Mouse (Mus musculus): ENCODE measurements around the gene Pax6. TPM values are rescaled to one million over a fixed set of nuclear protein-coding genes. Genes with fewer than 3 reads are reported as not detected.

Pax6 gene
- polyA plus RNA-seq, 1 experiment from 2014 or later: 13.0 TPM

DNA sequence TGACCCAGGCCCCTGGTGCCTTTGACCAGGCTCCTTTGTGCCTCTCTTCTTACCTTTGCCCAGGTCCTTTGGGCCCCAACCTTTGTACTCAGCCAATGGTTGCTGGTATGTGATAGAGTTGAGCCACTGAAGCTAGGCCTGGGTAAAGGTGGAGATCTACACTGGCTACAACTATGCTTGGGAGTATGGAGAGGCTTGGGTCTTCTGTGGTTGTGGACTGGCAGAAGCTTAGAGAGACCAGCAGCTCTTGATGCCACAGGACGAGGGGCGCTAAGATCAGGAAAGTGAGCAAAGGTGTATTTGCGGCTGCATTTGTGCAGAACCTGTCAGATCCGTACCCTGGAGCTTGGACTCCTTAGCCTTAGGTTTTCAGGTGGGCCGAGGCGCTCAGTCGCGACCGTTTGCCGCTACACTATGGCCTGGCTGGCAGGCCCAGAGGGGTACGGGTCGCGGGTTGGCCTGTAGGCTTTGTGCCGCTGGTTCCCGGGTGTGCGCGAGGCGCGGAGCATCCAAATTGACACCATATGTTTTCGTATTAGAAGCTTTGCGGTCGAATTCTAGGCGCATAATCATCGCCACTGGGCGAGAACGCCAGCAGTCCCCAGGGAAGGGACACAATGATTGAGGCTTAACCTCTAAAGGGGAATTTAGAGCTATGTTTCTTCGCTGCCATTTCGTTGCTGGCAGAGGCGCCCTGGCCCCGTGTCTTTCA lies 12.5 kb downstream of the Pax6 start:
- H3K27me3 ChIP-seq (replicated peaks; ENCODE audit: low read depth, poor library complexity, severe bottlenecking): peaks cover 100% of the 10 kb centered on the region
- 2% methylated on average over 30 of the region's 30 CpGs for WGBS
- no peaks in the 10 kb centered on the region for H3K36me3 ChIP-seq (replicated peaks)
- peak; percentile 68 for DNase-seq (ENCODE audit: low spot score)
- H3K4me1 ChIP-seq: peaks cover 43% of the 10 kb centered on the region
- peak overlapping the region; percentile 59; the same call in 1 of the 2 replicates for H3K27ac ChIP-seq (replicated peaks)
- H3K9me3 ChIP-seq: no peaks in the 10 kb centered on the region
- peak overlapping the region; percentile 49 for H3K4me3 ChIP-seq

DNA sequence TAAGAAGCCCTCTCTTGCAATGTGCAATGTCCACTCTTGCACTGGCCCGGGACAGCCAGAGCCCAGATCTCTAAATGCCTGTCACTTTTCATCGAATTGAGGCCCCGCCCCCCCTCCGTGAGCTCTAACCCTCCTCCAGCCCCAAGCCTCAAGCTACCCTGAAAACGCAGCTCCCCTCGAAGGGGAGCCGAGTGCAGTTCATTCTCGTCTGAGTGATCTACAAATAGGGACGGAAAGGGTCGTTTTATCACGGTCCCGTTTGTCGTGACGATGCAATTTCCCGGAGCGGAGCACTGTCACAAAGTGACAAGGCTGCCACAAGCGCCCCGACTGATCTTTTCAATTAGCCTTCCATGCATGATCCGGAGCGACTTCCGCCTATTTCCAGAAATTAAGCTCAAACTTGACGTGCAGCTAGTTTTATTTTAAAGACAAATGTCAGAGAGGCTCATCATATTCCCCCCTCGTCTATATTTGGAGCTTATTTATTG lies 13.4 kb downstream of the Pax6 start:
- Histone ChIP-seq H3K4me3 (peak overlapping the region; percentile 49), H3K36me3 (replicated peaks) (no peaks in the 10 kb centered on the region), H3K27me3 (replicated peaks; ENCODE audit: low read depth, poor library complexity, severe bottlenecking) (peaks cover 100% of the 10 kb centered on the region), H3K27ac (replicated peaks) (no peak overlapping the region), H3K9me3 (no peaks in the 10 kb centered on the region), H3K4me1 (peaks cover 41% of the 10 kb centered on the region)
- under 1% methylated on average over 23 of the region's 23 CpGs for WGBS
- DNase-seq (ENCODE audit: low spot score): peak; percentile 61

DNA sequence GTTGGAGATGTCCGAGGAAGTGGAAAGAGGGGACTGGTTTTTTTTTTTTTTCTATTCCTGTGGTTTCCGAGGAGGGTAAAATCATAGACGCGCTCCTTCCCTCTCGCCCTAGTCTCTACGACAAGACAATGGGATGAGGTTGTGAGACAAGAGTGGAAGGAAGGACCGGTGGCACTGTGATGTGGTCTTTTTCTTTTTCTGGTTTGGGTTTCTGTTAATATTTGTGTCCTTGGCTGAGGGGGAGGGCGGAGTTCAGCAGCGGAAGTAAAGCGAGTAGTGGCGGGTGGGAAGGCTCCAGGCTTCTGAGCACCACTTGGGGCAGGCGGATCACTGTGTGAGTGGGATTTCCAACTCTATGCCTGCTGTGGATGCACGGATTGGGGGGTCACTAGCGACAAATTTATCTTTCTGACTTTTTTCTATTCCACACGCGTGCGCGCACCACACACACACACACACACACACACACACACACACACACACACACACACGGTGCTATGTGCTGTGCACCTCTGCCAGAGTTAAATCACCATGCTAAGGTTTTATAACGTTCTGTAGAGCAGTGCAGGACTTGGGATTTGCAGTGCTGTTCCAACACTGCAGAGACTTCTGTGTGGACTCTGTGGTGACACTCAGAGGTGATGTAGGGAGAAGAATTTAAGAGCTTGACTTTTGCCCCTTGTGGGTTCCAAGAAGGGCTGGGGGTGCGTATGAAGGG lies 14.1 kb downstream of the Pax6 start:
- Histone ChIP-seq H3K4me1 (peaks cover 48% of the 10 kb centered on the region), H3K9me3 (no peaks in the 10 kb centered on the region), H3K27ac (replicated peaks) (no peak overlapping the region), H3K27me3 (replicated peaks; ENCODE audit: low read depth, poor library complexity, severe bottlenecking) (peaks cover 100% of the 10 kb centered on the region), H3K4me3 (peak overlapping the region; percentile 49), H3K36me3 (replicated peaks) (no peaks in the 10 kb centered on the region)
- DNase-seq (ENCODE audit: low spot score): peak; percentile 51
- 3% methylated on average over 21 of the region's 21 CpGs for WGBS

DNA sequence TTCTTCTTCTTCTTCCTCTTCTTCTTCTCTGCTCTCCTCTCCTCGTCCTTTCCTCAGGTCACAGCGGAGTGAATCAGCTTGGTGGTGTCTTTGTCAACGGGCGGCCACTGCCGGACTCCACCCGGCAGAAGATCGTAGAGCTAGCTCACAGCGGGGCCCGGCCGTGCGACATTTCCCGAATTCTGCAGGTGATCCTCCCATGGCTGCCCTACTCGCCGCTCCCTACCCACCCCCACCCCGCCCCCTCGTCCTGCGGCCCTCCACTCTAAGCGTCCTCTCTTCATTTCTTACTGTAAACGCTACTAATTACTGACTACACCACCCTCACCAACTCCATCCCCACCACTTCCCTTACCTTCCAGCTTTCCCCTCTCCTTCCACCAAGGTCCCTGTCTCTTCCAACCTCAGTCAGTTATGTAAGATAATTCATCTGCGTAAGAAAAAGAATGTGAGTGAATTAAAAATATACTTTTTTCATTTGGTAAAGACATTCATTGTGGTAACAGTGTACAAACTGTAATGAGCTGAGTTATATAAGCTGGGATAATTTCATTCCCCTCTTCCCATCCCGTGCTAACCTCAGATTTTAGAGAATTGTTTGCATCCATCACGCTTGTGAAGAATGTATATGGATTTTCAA lies 15.2 kb downstream of the Pax6 start:
- peaks cover 100% of the 10 kb centered on the region for H3K27me3 ChIP-seq (replicated peaks; ENCODE audit: low read depth, poor library complexity, severe bottlenecking)
- H3K4me3 ChIP-seq: peak overlapping the region; percentile 18; the same call in 1 of the 2 replicates
- peak; percentile 32 for DNase-seq (ENCODE audit: low spot score)

DNA sequence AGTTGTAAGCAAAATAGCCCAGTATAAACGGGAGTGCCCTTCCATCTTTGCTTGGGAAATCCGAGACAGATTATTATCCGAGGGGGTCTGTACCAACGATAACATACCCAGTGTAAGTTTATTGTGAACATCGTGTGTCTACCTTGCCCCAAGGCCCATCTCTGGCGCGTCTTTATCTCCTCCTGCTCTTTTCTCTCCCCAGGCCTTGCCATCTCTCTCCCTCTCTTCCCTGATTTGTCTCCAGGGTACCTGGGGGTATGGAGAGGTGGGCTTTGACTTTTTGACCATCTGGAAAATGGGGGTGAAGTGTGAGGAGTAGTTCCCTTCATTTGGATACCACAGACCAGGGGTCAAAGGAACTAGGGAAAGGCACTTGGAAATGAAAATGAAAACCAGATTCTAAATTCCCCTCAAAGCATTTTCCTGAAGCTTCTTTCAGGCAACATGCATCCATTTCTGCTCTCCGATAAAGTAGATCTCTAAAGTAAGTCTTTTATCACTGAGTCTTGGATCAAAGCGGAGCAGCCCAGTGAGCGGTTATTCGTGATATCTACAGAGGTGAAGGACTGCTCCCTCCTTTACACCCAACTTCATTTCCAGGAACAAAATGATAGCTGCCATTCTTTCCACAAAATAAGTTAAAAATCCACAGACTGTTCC lies 16.4 kb downstream of the Pax6 start:
- DNase-seq (ENCODE audit: low spot score): peak; percentile 30
- Histone ChIP-seq H3K9me3 (no peaks in the 10 kb centered on the region), H3K27me3 (replicated peaks; ENCODE audit: low read depth, poor library complexity, severe bottlenecking) (peaks cover 100% of the 10 kb centered on the region), H3K4me1 (peaks cover 67% of the 10 kb centered on the region), H3K4me3 (no peak overlapping the region), H3K27ac (replicated peaks) (no peak overlapping the region), H3K36me3 (replicated peaks) (no peaks in the 10 kb centered on the region)
- WGBS: 17% methylated on average over 11 of the region's 11 CpGs

More for the DNA sequence above, 15.2 kb downstream of the Pax6 start:
- Histone ChIP-seq H3K36me3 (replicated peaks) (no peaks in the 10 kb centered on the region), H3K4me1 (peaks cover 58% of the 10 kb centered on the region), H3K9me3 (no peaks in the 10 kb centered on the region), H3K27ac (replicated peaks) (no peak overlapping the region)
- WGBS: 3% methylated on average over 22 of the region's 22 CpGs

DNA sequence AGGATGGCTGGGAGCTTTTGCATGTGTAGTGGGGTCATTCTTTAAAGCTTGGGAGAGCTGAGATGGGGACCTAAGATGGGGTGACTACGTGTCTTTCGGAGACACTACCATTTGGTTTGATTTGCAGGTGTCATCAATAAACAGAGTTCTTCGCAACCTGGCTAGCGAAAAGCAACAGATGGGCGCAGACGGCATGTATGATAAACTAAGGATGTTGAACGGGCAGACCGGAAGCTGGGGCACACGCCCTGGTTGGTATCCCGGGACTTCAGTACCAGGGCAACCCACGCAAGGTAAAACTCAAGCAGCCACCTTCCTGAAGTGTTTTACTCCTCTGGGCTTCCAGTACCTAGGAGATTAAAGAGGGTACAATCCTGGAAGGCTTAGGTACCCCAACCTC lies 17.0 kb downstream of the Pax6 start:
- H3K4me3 ChIP-seq: no peak overlapping the region
- 26% methylated on average over 11 of the region's 11 CpGs for WGBS
- no peaks in the 10 kb centered on the region for H3K36me3 ChIP-seq (replicated peaks)
- H3K4me1 ChIP-seq: peaks cover 66% of the 10 kb centered on the region
- no peaks in the 10 kb centered on the region for H3K9me3 ChIP-seq
- peaks cover 100% of the 10 kb centered on the region for H3K27me3 ChIP-seq (replicated peaks; ENCODE audit: low read depth, poor library complexity, severe bottlenecking)
- H3K27ac ChIP-seq (replicated peaks): no peak overlapping the region
- peak; percentile 19 for DNase-seq (ENCODE audit: low spot score)

DNA sequence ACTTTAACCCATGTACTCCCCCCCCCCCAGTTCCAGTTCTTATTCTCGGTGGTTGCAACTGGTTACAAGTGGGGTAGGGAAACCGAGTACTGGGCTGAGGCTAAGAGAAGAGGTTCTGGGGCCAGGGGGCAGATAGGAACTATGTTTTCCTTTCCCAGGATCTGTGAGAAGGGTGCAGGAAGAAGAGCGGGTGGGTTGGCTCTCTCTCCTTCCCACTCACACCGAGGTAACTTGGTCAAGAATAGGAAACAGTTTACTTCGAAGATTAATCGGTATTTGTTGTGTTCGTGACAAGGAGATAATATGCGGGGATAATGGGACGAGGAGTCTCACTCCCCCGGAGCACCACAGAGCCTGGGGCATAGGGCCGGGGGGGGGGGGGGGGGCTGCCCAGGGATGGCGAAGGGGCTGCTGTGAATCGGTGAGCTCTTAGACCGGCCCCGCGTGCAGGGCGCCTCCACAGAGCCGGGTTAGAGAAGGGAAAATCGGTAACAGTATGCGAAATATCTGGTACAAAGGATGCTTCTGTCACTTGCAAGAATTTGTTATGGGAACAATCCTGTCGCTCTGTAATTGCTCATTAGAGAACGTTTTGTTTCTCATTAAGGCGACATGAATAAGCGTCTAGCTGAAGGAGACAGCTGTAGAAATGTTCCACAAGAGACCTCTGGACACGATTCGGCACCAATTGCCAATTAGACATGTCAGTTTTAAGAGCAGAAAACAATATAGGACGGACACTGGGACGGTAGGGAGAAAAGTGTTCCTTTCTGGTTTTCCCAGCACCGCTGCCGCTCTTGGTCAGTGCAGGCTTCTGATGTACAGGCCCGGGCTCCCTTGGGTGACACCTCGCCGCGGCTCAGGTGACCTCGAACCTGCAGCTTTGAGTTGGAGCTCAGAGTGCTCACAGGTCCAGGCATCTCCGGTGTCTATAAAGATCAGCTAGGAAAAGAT lies 17.9 kb downstream of the Pax6 start:
- Histone ChIP-seq H3K4me1 (peaks cover 63% of the 10 kb centered on the region), H3K4me3 (no peak overlapping the region), H3K27me3 (replicated peaks; ENCODE audit: low read depth, poor library complexity, severe bottlenecking) (peaks cover 100% of the 10 kb centered on the region), H3K9me3 (no peaks in the 10 kb centered on the region), H3K27ac (replicated peaks) (no peak overlapping the region), H3K36me3 (replicated peaks) (no peaks in the 10 kb centered on the region)
- 3% methylated on average over 36 of the region's 36 CpGs for WGBS
- peak; percentile 35 for DNase-seq (ENCODE audit: low spot score)

DNA sequence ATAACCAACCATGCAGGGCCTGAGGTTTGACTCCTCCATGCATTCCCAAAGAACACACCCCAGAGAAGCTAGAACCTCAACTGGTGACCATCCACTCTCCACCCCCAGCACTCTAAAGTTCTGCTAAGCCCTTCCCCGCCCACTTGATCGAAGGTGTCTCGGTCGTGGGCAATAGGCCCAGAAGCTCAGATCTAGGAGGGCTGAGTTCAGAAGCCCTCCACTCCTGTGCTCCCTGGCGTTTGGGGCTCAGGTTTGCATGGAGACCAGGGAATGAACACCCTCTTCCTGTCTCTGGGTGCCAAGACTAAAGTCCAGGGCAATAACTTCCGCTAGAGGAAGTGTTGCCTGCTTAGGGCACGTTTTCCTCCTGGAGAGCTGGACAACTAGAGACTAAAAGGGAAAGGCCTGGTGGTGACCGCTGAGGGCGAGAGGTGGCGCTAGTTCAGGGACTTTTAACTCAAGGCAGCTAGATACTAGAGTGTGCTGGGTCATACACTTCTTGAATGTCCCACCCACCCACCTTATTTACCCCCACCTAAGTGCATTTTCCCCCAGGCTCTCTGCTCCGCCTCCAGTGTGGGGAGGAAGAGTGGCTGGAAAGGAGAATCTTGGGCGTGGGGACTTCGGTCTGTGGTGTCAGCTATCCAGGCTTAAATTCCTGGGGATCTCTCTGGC lies 18.8 kb downstream of the Pax6 start:
- H3K36me3 ChIP-seq (replicated peaks): peaks cover 2% of the 10 kb centered on the region
- H3K4me3 ChIP-seq: peak overlapping the region; percentile 42
- peak; percentile 70 for DNase-seq (ENCODE audit: low spot score)
- peaks cover 100% of the 10 kb centered on the region for H3K27me3 ChIP-seq (replicated peaks; ENCODE audit: low read depth, poor library complexity, severe bottlenecking)
- H3K4me1 ChIP-seq: peaks cover 55% of the 10 kb centered on the region
- H3K27ac ChIP-seq (replicated peaks): 0 out of 2 replicates have a peak overlapping the region, but pooled peaks have one; percentile 26
- WGBS: 3% methylated on average over 13 of the region's 13 CpGs
- H3K9me3 ChIP-seq: no peaks in the 10 kb centered on the region

DNA sequence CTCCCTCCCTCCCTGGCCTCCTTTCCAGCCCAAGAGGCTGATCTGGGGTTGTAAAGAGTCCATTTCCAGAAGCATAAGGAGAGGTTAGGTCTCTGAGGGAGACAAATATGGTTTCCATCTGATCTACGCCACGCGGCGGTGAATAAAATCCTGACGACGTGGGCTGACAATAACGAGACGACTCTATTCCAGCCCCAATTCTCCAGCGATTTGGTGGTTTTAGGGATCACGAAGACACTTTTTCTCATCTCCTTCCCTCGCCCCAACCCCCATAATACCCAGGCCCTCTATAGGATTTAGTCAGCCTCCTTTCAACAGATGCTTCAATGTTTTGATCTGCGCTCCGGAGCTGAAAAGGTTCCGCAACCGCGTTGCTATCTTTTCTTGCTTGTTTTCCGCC lies 19.3 kb downstream of the Pax6 start:
- Histone ChIP-seq H3K4me3 (peak overlapping the region; percentile 42), H3K36me3 (replicated peaks) (peaks cover 7% of the 10 kb centered on the region), H3K27me3 (replicated peaks; ENCODE audit: low read depth, poor library complexity, severe bottlenecking) (peaks cover 100% of the 10 kb centered on the region), H3K9me3 (no peaks in the 10 kb centered on the region), H3K27ac (replicated peaks) (0 out of 2 replicates have a peak overlapping the region, but pooled peaks have one; percentile 26), H3K4me1 (peaks cover 49% of the 10 kb centered on the region)
- WGBS: under 1% methylated on average over 17 of the region's 17 CpGs
- no peak for DNase-seq (ENCODE audit: low spot score)

DNA sequence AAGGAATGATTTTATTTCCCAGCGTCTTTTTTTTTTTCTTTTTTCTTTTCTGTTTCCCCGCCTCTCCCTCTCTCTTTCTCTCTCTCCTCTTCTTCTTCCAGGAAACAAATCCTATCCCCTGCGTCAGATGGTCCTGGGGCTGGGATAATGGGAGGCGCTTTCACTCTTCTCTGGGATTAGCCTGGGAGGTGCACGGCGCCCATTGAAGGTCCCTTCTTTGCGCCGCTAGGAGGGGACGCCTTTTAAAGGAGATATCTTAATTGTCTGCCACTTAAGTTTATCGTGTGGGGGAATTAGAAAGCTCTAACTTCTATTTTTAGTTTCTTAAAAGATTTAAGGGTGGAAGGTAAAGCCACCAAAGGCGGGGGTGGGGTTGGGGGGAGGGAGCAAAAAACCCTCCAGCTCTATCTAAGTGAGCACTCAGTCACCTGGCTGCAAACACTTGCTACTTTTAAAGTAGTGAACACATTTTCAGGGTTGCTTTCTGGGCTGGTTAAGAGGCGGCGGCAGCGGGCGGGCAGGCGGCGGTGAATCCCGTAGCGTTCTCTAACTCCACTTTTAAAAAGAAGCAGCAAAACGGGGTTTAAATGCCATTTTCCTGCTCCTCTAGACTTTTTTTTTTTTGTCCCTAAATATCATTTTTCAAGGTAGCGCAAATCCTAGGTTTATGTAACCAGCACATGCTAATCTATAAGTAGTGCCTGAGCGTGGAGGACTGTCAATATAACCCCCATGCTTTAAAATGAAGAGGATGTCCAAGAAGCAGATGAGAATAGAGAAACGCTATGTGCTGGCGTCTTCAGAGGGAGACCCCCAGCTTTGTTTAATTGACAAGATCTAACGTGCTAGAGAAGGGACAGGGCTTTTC lies 20.0 kb downstream of the Pax6 start:
- Histone ChIP-seq H3K9me3 (no peaks in the 10 kb centered on the region), H3K4me3 (peak overlapping the region; percentile 42; the same call in 1 of the 2 replicates), H3K27me3 (replicated peaks; ENCODE audit: low read depth, poor library complexity, severe bottlenecking) (peaks cover 100% of the 10 kb centered on the region), H3K36me3 (replicated peaks) (peaks cover 7% of the 10 kb centered on the region), H3K27ac (replicated peaks) (no peak overlapping the region), H3K4me1 (peaks cover 47% of the 10 kb centered on the region)
- peak; percentile 39 for DNase-seq (ENCODE audit: low spot score)
- WGBS: under 1% methylated on average over 25 of the region's 25 CpGs

Data from embryonic facial prominence, embryonic 10.5 days (tissue).